Mouse (Mus musculus) adrenal gland, postnatal 36 days (tissue): ENCODE data around the gene Kat8. TPM values are rescaled to one million over a fixed set of nuclear protein-coding genes. Genes with fewer than 3 reads are reported as not detected.
A peak's percentile ranks its signal among the peaks of the same experiment; 100 is the strongest.

ENCODE experiments used
- DNase-seq, 2 experiments: peaks; one replicate each; pipeline ENCODE4 v3.0.0; 2021; ENCODE audit warnings: mixed read lengths in 1 of 2
- total RNA-seq, 2 experiments: library from RNA; stranded (reverse); gene quantifications; 2 replicates each; pipeline ENCODE4 v1.2.3; 2021

Gene Kat8
- total RNA-seq, 2 experiments from 2014 or later: 25.9 to 27.9 TPM

DNA sequence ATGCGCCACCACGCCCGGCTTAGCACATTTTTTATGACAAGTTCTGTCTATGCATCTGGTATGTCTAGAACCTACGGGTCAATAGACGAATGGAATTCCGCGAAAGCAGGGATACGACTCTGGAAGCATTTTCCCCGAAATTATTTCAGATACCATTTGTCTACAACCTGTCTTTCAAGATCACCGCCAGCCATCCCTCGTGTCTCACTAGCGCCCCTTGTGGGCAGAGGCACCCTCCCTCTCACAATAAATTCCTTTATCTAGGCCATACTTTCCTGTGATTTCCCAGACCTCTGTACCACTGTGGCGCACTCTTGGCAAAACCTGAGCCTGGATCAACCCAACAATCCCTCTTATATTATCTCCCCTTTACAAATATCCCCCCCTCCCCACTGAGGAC lies 15.9 kb upstream of the Kat8 start:
- DNase-seq: peak; percentile 48 to 73

DNA sequence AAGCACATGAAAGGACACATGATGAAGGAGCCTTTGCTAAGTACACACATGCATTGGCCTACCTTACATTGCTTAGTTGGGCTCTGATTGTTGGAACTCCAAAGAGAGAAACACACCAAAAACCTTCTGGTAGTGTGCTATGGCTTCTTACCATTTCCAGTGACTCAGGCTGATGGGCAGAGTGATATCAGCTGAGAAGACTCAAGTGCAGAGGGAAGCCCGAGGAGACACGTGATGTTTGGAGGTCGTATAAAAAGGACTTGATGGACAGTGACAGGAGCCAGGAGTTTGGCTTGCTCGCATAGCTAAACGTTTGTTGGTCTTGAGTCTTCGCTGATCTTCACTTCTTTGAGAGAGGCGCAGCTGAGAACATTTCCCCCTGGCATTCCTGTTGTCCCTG lies 14.8 kb upstream of the Kat8 start:
- no peak for DNase-seq

DNA sequence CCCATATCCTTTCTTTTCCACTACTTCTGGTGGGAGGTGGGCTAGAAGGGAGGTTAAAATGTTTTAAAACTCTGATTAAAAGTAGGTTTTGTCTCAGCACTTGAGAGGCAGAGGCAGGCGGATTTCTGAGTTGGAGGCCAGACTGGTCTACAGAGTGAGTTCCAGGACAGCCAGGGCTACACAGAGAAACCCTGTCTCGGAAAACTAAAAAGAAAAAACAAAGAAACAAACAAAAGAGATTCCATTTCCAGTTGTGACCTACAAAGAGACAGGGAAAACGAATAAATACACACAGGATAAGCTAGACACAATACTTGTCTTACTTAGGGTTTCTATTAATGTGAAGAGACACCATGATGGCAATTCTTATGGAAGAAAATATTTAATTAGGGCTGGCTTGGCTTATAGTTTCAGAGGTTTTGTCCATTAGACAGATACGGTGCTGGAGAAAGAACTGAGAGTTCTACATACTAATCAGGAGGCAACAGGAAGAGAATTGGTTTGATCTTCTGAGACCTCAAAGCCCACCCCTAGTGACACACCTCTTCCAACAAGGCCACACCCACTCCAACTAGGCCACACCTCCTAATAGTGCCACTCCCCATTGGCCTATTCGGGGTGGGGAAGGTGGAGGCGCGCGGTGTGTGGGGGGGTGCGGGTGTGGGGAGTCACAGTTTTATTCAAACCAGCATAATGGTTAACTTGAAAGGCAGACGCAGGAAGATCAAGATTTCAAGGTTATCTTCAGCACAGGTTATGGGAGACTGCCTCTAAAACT lies 13.9 kb upstream of the Kat8 start:
- DNase-seq: no peak

DNA sequence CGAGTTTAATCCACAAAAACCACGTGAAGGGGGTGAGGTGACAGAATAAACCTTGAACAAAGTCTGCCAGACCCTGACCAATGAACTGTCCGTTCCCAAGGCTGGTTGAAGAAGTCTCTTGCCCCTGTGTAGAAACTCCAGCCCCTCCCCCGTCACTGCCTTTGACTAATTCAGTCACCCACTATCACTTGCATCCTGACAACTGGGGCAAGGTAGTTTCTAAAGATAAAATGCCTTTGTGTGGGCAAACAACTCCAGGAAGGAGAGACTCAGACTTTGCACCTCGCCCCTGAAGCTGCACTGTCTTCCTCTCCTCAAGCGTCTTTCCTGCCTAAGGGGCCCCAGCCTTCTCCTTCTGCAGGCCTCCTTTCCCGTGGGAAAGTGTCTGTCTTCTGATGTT lies 12.3 kb upstream of the Kat8 start:
- no peak for DNase-seq

DNA sequence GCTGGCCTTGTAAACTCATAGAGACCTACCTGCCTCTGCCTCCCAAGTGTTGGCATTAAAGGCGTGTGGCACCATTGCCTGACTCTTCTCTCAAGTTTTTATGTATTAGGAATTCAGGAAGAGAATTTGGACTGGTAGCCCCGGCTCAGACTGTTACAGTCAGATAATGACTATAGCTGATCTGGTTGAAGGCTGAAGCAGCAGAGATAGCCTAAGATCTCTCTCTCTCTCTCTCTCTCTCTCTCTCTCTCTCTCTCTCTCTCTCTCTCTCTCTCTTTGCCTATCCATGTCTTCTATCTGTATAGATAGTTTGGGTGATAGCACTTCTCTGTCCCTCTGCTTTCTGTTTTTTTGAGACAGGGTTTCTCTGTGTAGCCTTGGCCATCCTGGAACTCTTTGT lies 10.5 kb upstream of the Kat8 start:
- no peak for DNase-seq

DNA sequence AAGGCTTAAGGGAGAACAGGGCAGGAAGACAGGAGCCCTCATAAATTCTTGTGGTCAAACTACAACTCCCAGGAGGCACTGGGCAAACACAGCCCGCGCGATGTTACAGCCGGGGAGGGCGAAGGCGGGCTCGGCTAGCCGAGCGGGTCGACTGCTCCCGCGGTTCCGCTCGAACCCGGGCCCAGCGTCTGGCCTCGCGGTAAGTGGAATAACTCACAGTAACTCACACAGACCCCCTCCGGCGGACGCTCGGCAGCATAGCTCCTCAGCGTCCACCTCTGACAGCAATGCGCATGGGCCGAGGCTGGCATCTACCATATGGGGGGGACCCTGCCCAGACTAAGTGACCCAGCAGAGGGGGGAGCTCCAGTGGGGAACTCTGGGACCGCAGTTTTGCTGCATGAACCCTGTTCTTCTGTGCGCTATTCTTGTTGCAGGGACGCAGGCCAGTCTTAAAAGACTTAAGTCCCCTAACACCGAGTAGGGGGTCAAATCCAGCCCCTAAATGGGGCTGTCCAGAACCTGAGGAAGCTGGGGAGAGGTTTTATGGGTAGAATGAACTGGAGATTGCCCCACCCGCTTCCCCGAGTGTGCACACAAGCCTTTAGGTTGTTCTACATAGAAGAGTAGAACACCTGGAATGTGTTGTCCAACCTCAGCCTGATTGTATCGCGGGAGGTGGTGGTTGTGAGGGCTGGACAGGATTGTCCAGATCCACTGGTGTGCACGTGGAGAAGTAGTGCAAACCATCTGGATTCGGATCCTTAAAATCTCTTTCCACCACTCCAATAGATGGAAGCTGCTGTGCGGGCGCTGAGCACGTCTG lies 8.1 kb upstream of the Kat8 start, which contains the start of gene Bckdk:
Bckdk (plus strand) TSS at position 112 of the 826 bp plus-strand sequence.
- peak; percentile 83 to 89 for DNase-seq

DNA sequence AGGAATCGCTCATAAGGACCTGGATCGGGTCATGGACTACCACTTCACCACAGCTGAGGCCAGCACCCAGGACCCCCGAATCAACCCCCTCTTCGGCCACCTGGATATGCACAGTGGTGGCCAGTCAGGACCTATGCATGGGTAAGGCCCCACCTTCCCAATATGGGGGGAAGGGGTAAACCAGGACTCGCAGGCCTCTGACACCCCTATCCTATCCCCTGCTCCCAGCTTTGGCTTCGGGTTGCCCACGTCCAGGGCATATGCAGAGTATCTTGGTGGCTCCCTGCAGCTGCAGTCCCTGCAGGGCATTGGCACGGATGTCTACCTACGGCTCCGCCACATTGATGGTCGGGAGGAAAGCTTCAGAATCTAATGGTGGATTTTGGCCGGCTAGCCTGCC lies 4.4 kb upstream of the Kat8 start:
- DNase-seq: no peak

DNA sequence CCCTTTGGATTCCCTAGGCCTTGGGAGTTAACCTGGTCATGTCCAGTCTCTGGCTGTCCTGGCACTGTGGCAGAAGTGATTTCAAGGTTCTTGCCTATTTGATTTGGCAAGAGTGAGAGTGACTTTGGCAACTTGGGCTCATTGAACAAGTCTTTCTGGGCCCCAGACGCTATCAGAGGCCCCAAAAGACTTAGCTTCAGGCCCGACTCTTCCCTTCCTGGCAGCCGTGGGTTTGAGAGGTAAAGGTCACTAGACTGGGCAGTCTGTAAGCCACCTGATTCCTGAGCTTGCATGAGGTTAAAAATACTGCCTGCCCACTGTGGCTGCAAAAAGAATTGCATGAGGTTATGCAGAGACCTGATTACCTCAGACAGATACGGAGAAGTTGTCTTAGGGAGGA lies 3.7 kb upstream of the Kat8 start:
- no peak for DNase-seq

DNA sequence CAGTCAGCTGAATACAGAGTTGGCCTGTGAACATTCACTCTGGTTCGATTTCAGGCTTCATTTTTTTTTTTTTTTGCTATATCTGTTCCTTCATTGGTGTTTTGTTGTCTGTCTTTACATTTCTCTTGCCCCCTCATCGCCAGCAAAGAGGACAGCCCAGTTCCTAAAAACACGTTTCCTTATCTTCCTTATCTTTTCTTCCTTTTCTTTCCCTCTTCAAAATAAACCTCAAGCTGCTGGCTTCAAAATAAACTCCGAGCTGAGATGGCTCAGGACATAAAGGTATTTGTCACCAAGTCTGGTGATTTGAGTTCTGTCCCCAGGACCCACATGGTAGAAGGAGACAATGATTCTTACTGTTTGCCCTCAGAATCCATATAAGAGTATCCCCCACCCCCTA lies 622 bp downstream of the Kat8 start:
- no peak for DNase-seq

DNA sequence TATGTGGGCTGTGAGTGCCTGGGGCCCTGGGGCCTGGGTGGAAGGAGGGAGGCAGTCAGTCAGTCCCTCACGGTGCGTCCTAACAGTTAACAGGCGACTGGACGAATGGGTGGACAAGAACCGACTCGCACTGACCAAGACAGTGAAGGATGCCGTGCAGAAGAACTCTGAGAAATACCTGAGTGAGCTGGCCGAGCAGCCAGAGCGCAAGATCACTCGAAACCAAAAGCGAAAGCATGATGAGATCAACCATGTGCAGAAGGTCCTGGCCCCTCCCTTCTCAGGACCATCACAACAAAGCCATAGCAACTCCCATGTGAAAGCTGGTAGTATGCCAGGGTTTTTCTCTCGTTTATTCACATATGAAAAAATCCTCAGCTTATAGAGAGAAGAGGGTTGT lies 3.0 kb downstream of the Kat8 start:
- DNase-seq: no peak

DNA sequence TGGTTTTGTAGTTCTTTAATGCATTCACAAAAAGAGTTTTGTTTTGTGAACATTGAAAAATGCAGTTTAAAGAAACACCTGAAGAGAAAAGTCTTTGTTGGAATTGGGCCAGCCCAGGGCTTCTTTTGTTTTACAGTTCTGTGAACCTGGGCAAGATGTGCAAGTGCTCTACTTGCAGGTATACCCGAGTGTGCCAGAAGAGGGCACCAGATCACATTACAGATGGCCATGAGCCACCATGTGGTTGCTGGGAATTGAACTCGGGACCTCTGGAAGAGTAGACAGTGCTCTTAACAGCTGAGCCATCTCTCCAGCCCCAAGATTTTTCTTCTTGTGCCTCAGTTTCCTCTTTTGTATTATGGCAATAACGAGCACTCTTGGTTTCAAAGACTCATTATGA lies 5.9 kb downstream of the Kat8 start:
- peak; percentile 59 to 63 for DNase-seq

DNA sequence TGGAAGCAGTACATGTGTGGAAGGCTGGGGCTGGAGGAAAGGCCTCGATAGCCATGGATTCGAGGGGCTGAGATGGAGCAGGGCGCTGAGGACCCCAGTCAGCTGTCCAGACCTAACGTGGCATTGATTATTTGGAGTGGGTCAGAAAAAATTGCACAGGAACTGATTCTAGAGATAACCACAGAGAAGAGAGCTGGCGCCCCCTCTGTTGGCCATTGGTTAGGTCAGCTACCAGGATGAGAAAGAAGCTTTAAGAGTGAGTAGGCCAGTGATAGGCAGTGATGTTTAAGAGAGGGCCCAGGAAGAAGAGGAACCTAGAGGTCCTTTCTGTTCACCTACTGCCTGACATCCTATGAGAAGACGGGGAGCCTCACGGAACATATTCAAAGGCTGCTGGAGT lies 7.0 kb downstream of the Kat8 start:
- DNase-seq: peak; percentile 24 to 46

DNA sequence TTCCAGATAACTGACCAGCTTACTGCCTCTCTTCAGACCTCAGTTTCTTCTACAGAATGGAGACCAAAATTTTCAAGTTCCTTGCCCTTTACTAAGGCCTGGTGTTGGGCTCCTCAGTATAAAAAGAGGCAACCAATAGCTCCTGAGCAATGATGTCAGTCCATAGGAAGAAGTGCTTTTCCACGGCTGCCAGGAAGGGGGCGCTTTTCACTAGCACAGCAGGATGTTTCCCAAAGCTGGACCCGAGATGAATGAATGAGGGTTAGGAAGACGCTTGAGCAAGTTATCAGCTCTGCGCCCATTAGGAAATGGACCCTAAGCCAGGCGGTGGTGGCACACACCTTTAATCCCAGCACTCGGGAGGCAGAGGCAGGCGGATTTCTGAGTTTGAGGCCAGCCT lies 9.2 kb downstream of the Kat8 start:
- peak in 1 of 2 experiments; percentile 50 for DNase-seq

DNA sequence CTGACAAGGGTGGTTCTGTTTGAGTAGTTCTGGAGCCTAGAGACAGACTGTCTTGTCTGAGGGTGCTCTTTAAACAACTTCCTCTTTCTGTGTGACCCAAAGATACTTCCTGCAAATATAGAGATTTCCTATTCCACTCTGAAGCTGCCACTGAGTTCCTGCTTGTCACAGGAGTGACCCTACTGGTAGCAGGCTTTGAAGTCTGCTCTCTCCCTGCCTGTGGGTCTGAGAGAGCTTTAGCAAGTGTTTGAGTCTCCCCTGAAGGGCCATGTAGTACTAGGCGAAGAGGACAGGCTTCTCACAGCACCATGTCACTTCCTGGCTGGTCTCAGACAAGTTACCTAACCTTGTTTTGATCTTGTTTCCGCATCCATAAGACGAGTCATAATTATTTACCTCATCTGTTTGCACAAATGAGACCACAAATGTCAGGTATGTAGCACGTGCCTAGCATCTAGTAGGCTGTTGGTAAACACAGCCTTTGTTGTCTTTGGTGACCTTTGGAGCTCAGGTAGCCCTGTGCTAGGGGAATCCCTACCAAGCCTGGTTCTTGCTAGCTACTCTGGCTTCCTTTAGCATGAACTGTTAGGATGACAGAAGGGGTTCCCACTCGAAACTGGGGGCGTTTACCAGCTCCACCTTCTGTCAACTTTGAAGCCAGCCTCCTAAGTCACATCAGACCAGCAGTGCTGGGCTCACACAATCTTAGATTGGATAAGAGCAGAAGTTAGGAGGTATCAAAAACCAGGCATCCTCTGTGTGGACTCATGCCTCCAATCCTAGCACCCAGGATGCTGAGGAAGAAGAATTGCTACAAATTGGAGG lies 10.3 kb downstream of the Kat8 start:
- no peak for DNase-seq

DNA sequence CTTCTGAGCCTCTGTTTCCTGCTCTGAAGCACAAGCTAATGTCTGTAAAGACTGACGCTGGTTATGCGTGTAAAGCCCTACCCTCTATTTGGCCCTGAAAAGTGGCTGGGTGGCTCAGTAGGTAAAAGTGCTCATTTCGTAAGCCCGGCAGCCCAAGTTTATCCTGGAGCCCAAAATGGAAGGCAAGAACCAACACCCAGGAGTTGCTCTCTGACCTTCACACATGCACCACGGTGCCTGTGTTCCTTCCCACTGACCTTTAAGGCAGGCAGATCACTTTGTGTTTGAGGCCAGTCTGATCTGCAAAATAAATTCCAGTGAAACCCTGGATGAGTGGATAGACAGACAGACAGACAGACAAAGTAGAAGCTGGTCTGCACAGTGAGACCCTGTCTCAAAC lies 11.4 kb downstream of the Kat8 start:
- no peak for DNase-seq

DNA sequence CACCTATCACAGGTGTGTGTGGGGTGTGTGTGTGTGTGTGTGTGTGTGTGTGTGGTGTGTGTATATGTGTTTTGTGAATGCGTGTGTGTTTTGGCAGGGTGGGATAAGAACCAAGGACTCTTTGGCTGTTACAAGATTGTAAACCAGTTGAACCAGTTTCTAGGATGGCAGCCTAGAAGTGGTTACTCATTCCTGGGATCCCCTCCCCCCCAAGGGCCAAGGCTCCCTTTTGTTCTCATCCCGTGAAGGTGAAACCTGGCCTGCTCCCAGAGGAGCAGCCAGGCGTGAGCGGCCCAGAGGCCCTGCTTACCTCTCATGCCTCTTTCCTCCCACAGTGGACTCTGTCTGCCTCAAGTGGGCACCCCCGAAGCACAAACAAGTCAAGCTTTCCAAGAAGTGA lies 12.9 kb downstream of the Kat8 start:
- no peak for DNase-seq

DNA sequence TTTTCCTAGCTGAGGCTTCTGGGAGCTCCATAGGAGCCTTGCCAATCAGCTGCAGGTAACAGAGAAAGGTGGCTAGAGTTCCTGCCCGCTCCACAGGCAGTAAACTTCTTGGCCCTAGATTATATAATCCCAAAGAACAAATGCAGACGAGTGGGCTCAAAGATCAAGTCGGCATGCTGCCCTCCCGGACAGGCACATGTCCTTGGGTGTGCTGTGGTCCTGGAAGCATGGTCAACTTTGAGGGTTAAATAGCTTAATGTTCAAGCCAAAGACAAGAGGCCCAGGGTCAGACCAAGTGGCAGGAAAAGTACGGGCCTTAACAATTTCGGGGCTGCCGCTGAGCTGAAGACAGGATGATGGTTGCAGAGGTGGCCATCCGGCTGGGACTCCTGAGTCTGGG lies 13.8 kb downstream of the Kat8 start:
- DNase-seq: no peak

DNA sequence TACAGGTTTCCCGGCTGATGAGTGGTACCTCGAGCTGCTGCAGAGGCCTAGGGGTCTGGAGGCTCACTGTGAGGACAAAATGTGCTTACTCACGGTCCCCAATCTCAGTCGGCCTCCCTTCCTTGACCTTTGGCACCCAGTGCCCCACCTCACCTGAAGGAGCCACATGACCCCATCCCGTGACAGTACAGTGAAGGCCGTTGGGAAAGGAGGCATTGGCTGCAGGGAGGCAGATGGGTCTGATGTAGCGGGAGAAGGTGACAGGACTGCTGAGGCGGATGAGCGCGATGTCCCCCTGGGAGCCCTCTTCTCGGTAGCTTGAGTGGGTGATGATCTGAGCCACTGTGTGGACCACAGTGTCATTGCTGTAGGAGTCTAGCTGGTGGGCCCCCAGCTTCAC lies 14.5 kb downstream of the Kat8 start:
- DNase-seq: no peak

DNA sequence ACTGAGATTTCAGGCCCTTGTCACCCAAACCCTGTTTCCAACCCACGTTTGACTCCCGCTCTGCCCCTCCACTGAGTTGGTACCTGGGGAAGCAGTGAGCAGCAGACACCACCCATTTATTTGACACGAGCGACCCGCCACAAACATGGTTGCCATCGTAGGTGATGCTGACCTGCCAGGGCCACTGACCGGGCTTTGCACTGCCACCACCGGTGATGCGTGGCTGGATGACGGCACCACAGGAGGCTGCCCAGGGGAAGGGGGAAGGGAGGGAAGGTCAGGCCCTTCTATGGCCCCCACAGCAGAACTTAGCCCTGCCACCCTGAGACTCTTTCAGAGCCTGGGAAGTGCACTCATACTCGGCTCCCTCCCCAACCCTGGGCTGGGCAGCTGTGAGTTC lies 15.4 kb downstream of the Kat8 start:
- no peak for DNase-seq

DNA sequence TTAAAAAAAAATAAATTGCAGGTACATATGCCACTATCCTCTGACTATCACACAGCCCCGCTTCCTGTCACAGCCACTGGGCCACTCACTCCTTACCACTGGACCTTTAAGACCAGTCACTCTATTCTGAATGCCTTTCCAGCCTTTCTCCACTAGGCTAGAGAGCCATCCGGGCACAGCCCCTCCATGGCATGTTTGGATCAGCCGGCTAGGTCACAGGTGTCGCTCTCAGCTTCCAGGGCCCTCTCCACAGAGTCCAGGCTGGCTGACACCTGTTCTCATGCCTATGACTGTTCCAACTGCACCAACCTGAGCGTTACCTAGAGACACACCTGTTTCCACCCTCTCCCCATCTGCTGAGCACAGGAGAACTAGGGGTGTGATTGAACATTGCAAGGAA lies 16.3 kb downstream of the Kat8 start:
- no peak for DNase-seq

DNA sequence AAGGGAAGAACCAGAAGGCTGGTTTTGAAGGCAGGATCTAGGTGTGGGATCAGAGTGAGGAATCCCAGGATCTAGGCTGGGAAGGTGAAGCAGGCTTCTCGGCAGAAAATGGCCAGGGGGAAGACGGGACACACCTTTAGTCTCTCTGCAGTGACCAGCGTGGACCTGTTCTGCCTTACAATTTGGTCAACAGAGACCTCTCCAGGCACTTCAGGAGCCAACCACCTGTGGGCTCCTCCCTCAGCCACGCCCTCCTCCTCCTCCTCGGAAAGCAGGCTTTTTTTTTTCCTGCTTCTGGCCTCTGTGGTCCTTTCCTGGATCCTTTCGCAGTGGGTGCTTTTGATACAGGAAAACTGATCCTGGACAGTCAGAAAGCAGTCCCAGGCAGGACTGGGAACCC lies 17.6 kb downstream of the Kat8 start, which contains the start of gene Prss8:
Prss8 (minus strand) TSS at position 182 of the 400 bp plus-strand sequence.
- DNase-seq: no peak

DNA sequence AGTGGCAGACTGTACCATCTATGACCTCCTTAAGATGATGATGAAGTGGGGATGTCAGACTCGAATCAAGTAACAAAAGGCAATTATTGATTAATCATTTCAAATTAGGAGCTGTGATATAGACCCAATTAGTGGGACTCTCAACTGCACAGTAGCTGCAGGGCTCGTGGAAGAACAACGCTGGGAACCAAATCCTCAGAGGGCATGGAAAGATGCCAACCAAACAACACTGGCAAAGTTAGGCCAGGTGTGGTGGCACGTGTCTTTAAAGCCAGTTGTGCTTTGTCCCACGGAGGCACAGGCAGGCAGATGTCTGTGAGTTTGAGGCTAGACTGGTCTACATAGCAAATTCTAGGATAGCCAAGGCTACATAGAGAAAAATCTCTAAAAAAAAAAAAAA lies 18.3 kb downstream of the Kat8 start:
- DNase-seq: no peak
